In the genomic region with DNA sequence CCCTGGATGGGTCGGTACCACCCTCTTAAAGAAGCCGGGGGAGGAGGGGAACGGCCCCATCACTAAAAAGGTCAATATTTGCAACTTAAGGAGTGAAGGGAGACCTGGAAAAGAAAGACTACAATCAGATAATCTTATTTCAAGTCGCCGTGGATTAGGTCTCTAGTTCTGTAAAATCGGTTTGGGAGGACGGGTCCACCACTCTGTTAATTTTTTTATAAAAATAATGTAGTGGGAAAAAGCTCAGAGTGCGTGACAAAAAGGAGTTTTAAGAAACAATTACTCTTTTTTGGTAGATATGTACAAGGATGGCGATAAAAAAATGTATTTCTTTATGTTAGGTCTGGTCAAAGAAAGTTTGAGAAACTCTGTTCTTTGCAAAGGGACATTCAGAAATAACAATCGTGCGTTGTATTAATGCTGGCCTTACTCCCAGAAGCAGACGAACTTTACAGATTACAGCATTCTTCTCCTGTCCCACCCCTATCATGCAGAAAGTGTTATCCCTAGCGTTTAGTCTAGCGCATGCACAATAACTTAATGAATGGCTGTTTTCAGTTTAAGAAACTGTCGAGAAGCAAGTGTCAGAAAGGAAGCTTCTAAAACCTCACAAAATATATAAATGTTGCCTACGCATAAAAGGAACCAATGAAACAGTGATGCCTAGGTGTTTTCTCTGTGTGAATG, we compare ENCODE assay signal across 8 mouse cellular contexts. TPM values are rescaled to one million over a fixed set of nuclear protein-coding genes. Genes with fewer than 3 reads are reported as not detected.
A peak's percentile ranks its signal among the peaks of the same experiment; 100 is the strongest.
DNase-seq lines count a peak whose midpoint lies in the region; ATAC-seq and TF ChIP-seq lines count a peak whose summit lies in the region.

No protein-coding gene starts in this region.

- WGBS in limb, embryonic 14.5 days: 11% methylated on average over 16 of the region's 16 CpGs
- 12% methylated on average over 16 of the region's 16 CpGs for WGBS in stomach, embryonic 14.5 days

- no peak for ATAC-seq in limb, embryonic 14.5 days (ENCODE audit: low FRiP score, low read depth)
- no peak for ATAC-seq in stomach, embryonic 14.5 days (ENCODE audit: insufficient number of reproducible peaks, insufficient read depth, low FRiP score, low read depth)

- peak; percentile 11 for DNase-seq in embryo, embryonic 11 days
- no peak for DNase-seq in embryo, embryonic 10 days (ENCODE audit: low spot score)
- peak; percentile 14 for DNase-seq in 416B (ENCODE audit: low read depth)
- peak; percentile 41 for DNase-seq in limb, embryonic 14.5 days (ENCODE audit: low spot score)
- no peak for DNase-seq in right cerebral cortex, postnatal 36 days (ENCODE audit: low spot score in 2 of 2)
- no peak for DNase-seq in frontal cortex, postnatal 10 days (ENCODE audit: low spot score in 2 of 2)

- H3K27ac ChIP-seq in embryonic fibroblast, embryonic 13.5 days (ENCODE audit: insufficient read depth, low read length): peak overlapping the region; percentile 95
- H3K27ac ChIP-seq in limb, embryonic 14.5 days (replicated peaks; ENCODE audit: low read depth, low read length): peak overlapping the region; percentile 95
- H3K27ac ChIP-seq in stomach, embryonic 14.5 days (ENCODE audit: low read length): peak overlapping the region; percentile 98

- H3K4me3 ChIP-seq in embryonic fibroblast, embryonic 13.5 days (ENCODE audit: insufficient read depth, low read length): peak overlapping the region; percentile 57
- peak overlapping the region; percentile 85 for H3K4me3 ChIP-seq in limb, embryonic 14.5 days (replicated peaks; ENCODE audit: low read length)
- peak overlapping the region; percentile 75 for H3K4me3 ChIP-seq in stomach, embryonic 14.5 days (ENCODE audit: low read depth, low read length)

- no peaks in the 10 kb centered on the region for H3K27me3 ChIP-seq in limb, embryonic 14.5 days (ENCODE audit: control insufficient read depth, insufficient read depth, low read length)
- H3K27me3 ChIP-seq in stomach, embryonic 14.5 days (ENCODE audit: control insufficient read depth, insufficient read depth, low read length): no peaks in the 10 kb centered on the region

- H3K9ac ChIP-seq in limb, embryonic 14.5 days (ENCODE audit: low read depth, low read length, severe bottlenecking): peak overlapping the region; percentile 91
- peak overlapping the region; percentile 89 for H3K9ac ChIP-seq in stomach, embryonic 14.5 days (replicated peaks; ENCODE audit: low read depth, low read length)

- no peak for TF ChIP-seq CTCF in embryonic fibroblast, embryonic 13.5 days (IDR thresholded peaks at IDR 0.05; ENCODE audit: borderline replicate concordance, insufficient read depth, low read length)

- no peak for TF ChIP-seq POLR2A in embryonic fibroblast, embryonic 13.5 days (IDR thresholded peaks at IDR 0.05; ENCODE audit: low read depth, low read length)
- no peak for TF ChIP-seq POLR2A in limb, embryonic 14.5 days (IDR thresholded peaks at IDR 0.05; ENCODE audit: borderline replicate concordance, extremely low read depth, insufficient read depth, insufficient read length)

- peaks cover 2% of the 10 kb centered on the region; the same call in 1 of the 2 replicates for H3K4me1 ChIP-seq in embryonic fibroblast, embryonic 13.5 days (ENCODE audit: control insufficient read depth, insufficient read depth, low read length)
- peaks cover 25% of the 10 kb centered on the region for H3K4me1 ChIP-seq in limb, embryonic 14.5 days (ENCODE audit: control insufficient read depth, insufficient read depth, low read length)
- peaks cover 4% of the 10 kb centered on the region for H3K4me1 ChIP-seq in stomach, embryonic 14.5 days (ENCODE audit: control insufficient read depth, insufficient read depth, low read length)

- no peaks in the 10 kb centered on the region for H3K9me3 ChIP-seq in limb, embryonic 14.5 days (ENCODE audit: control insufficient read depth, low read length)
- H3K9me3 ChIP-seq in stomach, embryonic 14.5 days (ENCODE audit: control insufficient read depth, low read depth, low read length): no peaks in the 10 kb centered on the region

- H3K4me2 ChIP-seq in limb, embryonic 14.5 days (replicated peaks; ENCODE audit: low read depth, low read length, severe bottlenecking): peak overlapping the region; percentile 67
- peak overlapping the region; percentile 60 for H3K4me2 ChIP-seq in stomach, embryonic 14.5 days (replicated peaks; ENCODE audit: low read depth, low read length)

- H3K36me3 ChIP-seq in limb, embryonic 14.5 days (ENCODE audit: control insufficient read depth, insufficient read depth, low read length): no peaks in the 10 kb centered on the region
- H3K36me3 ChIP-seq in stomach, embryonic 14.5 days (ENCODE audit: control insufficient read depth, insufficient read depth, low read length): no peaks in the 10 kb centered on the region

RNA-seq across cellular contexts. Expression of gene Abcd3, which starts 0.6 kb away (rescaled TPM):
- polyA plus RNA-seq in embryonic fibroblast, embryonic 13.5 days (2011; ENCODE audit: insufficient read length, low read depth, missing spikeins): 43.0 and 48.5 TPM in 2 replicates
- polyA plus RNA-seq in limb, embryonic 14.5 days (2012; rRNA removed): 20.2 and 24.6 TPM in 2 replicates
- 55.3 and 58.2 TPM in 2 replicates for polyA plus RNA-seq in limb, embryonic 14.5 days (2014; fragmentation: Nextera tagmentation; extraction: Ambion mirVana)
- 86.0 and 86.2 TPM in 2 replicates for polyA plus RNA-seq in stomach, embryonic 14.5 days (2014; fragmentation: Nextera tagmentation; extraction: Ambion mirVana)

Comparison
In these comparisons a context has a peak if more than half of its experiments do, and no peak if none do; other contexts are left out.
1. DNase-seq: peak in embryo, embryonic 11 days (single experiment), 416B (single experiment) and limb, embryonic 14.5 days (single experiment); none in embryo, embryonic 10 days (single experiment), right cerebral cortex, postnatal 36 days (0 of 2) and frontal cortex, postnatal 10 days (0 of 2).
2. Peak in every context shown above with its lines, with median percentiles within 50 percentile points of each other: H3K27ac ChIP-seq and H3K4me3 ChIP-seq.